Mouse (Mus musculus) stomach, embryonic 15.5 days (tissue): ENCODE data around the gene Foxp1. TPM values are rescaled to one million over a fixed set of nuclear protein-coding genes. Genes with fewer than 3 reads are reported as not detected.
A peak's percentile ranks its signal among the peaks of the same experiment; 100 is the strongest.

ENCODE experiments used
- ATAC-seq: fragments of 200-750 bp; cut with Nextera tagmentation; 2 replicates; pipeline ENCODE4 v1.8.0; 2017; ENCODE audit warnings: low read depth, moderate number of reproducible peaks, moderate TSS enrichment; ENCODE audit not compliant: insufficient read depth, low FRiP score
- H3K27ac ChIP-seq: fragments of 300-500 bp; sonication (generic); 2 replicates; pipeline ENCODE4 v1.5.1; 2015; ENCODE audit warnings: mild to moderate bottlenecking, inconsistent platforms
- H3K27me3 ChIP-seq: fragments of 300-500 bp; sonication (generic); replicated peaks from 2 replicates; pipeline ENCODE4 v1.6.1; 2015; ENCODE audit warnings: inconsistent platforms
- H3K36me3 ChIP-seq: fragments of 300-500 bp; sonication (generic); 2 replicates; pipeline ENCODE4 v1.6.1; 2015; ENCODE audit warnings: inconsistent platforms
- H3K4me1 ChIP-seq: fragments of 300-500 bp; sonication (generic); 2 replicates; pipeline ENCODE4 v1.6.1; 2015; ENCODE audit warnings: inconsistent platforms
- H3K4me2 ChIP-seq: fragments of 300-500 bp; sonication (generic); 2 replicates; pipeline ENCODE4 v1.6.1; 2015; ENCODE audit warnings: mild to moderate bottlenecking, inconsistent platforms
- H3K4me3 ChIP-seq: fragments of 300-500 bp; sonication (generic); replicated peaks from 2 replicates; pipeline ENCODE4 v1.5.1; 2015; ENCODE audit warnings: inconsistent platforms
- H3K9ac ChIP-seq: fragments of 300-500 bp; sonication (generic); 2 replicates; pipeline ENCODE4 v1.6.1; 2015; ENCODE audit warnings: inconsistent platforms
- H3K9me3 ChIP-seq: fragments of 300-500 bp; sonication (generic); 2 replicates; pipeline ENCODE4 v1.6.1; 2016; ENCODE audit warnings: inconsistent platforms
- WGBS: fragments of 180-500 bp; shearing (Covaris S2); methylation state at CpG from one replicate; pipeline ENCODE4 v1.1.7; 2015; 5-methylcytosine and 5-hydroxymethylcytosine counted together
- polyA plus RNA-seq: library from polyadenylated mRNA; unstranded; fragments of >200 nt; fragmentation: Nextera tagmentation; extraction: Ambion mirVana; gene quantifications from 2 replicates; pipeline ENCODE4 v1.2.1, GENCODE M21; 2015

Gene Foxp1
- polyA plus RNA-seq, 1 experiment from 2014 or later: 105 TPM

- no peak overlapping the region for H3K9ac ChIP-seq
- peaks cover 20% of the 10 kb centered on the region for H3K4me1 ChIP-seq
- 60% methylated on average over 6 of the region's 6 CpGs for WGBS
- H3K36me3 ChIP-seq: no peaks in the 10 kb centered on the region
- H3K4me2 ChIP-seq: no peak overlapping the region
- H3K4me3 ChIP-seq: no peak overlapping the region
- no peaks in the 10 kb centered on the region for H3K27me3 ChIP-seq
- H3K9me3 ChIP-seq: no peaks in the 10 kb centered on the region
- H3K27ac ChIP-seq: 0 out of 2 replicates have a peak overlapping the region, but pooled peaks have one; percentile 11
- ATAC-seq: no peak
Observed at GRCm38 (mm10) chr6:99030251-99030650, 492.3 kb downstream of the Foxp1 start.

- no peaks in the 10 kb centered on the region for H3K9me3 ChIP-seq
- no peaks in the 10 kb centered on the region for H3K36me3 ChIP-seq
- H3K9ac ChIP-seq: no peak overlapping the region
- H3K27me3 ChIP-seq: no peaks in the 10 kb centered on the region
- peaks cover 23% of the 10 kb centered on the region for H3K4me1 ChIP-seq
- H3K4me2 ChIP-seq: no peak overlapping the region
- no peak for ATAC-seq
- no peak overlapping the region for H3K4me3 ChIP-seq
- no peak overlapping the region for H3K27ac ChIP-seq
- 44% methylated on average over 5 of the region's 5 CpGs for WGBS
Observed at GRCm38 (mm10) chr6:99029438-99029837, 493.1 kb downstream of the Foxp1 start.

GRCm38 (mm10) chr6:99028989-99029305 lies 493.6 kb downstream of the Foxp1 start:
- Histone ChIP-seq H3K4me2 (peak overlapping the region; percentile 78), H3K4me1 (peaks cover 28% of the 10 kb centered on the region), H3K9me3 (no peaks in the 10 kb centered on the region), H3K9ac (peak overlapping the region; percentile 32; the same call in 1 of the 2 replicates), H3K4me3 (peak overlapping the region; percentile 74), H3K36me3 (no peaks in the 10 kb centered on the region), H3K27me3 (no peaks in the 10 kb centered on the region), H3K27ac (peak overlapping the region; percentile 93)
- no peak for ATAC-seq
- WGBS: 6% methylated on average over 6 of the region's 6 CpGs

- H3K27ac ChIP-seq: peak overlapping the region; percentile 93
- H3K4me2 ChIP-seq: peak overlapping the region; percentile 78
- under 1% methylated on average over 78 of the region's 87 CpGs for WGBS
- H3K36me3 ChIP-seq: no peaks in the 10 kb centered on the region
- H3K27me3 ChIP-seq: no peaks in the 10 kb centered on the region
- peaks cover 30% of the 10 kb centered on the region for H3K4me1 ChIP-seq
- H3K9ac ChIP-seq: peak overlapping the region; percentile 32
- peak overlapping the region; percentile 74 for H3K4me3 ChIP-seq
- peak; percentile 92 for ATAC-seq
- no peaks in the 10 kb centered on the region for H3K9me3 ChIP-seq
Observed at GRCm38 (mm10) chr6:99028161-99028988, 494.1 kb downstream of the Foxp1 start.

- Histone ChIP-seq H3K27me3 (no peaks in the 10 kb centered on the region), H3K4me2 (peak overlapping the region; percentile 78), H3K27ac (peak overlapping the region; percentile 93), H3K36me3 (no peaks in the 10 kb centered on the region), H3K9ac (peak overlapping the region; percentile 32), H3K4me3 (peak overlapping the region; percentile 74), H3K4me1 (peaks cover 25% of the 10 kb centered on the region), H3K9me3 (no peaks in the 10 kb centered on the region)
- 1% methylated on average over 18 of the region's 22 CpGs for WGBS
- no peak; the same call in 1 of the 2 replicates for ATAC-seq
Observed at GRCm38 (mm10) chr6:99027542-99028160, 494.9 kb downstream of the Foxp1 start.

- ATAC-seq: no peak
- Histone ChIP-seq H3K9ac (peak overlapping the region; percentile 32), H3K27ac (peak overlapping the region; percentile 93), H3K4me1 (peaks cover 25% of the 10 kb centered on the region), H3K9me3 (no peaks in the 10 kb centered on the region), H3K4me3 (peak overlapping the region; percentile 74), H3K27me3 (no peaks in the 10 kb centered on the region), H3K36me3 (no peaks in the 10 kb centered on the region), H3K4me2 (peak overlapping the region; percentile 78)
- WGBS: 6% methylated on average over 19 of the region's 19 CpGs
Observed at GRCm38 (mm10) chr6:99026635-99027541, 495.6 kb downstream of the Foxp1 start.

GRCm38 (mm10) chr6:99026040-99026439 lies 496.5 kb downstream of the Foxp1 start:
- Histone ChIP-seq H3K4me1 (peaks cover 25% of the 10 kb centered on the region), H3K27me3 (no peaks in the 10 kb centered on the region), H3K9me3 (no peaks in the 10 kb centered on the region), H3K27ac (no peak overlapping the region), H3K4me3 (peak overlapping the region; percentile 24), H3K36me3 (no peaks in the 10 kb centered on the region), H3K9ac (no peak overlapping the region), H3K4me2 (peak overlapping the region; percentile 45)
- 16% methylated on average over 3 of the region's 3 CpGs for WGBS
- ATAC-seq: no peak

GRCm38 (mm10) chr6:99024588-99024987 lies 497.9 kb downstream of the Foxp1 start:
- no peak for ATAC-seq
- 32% methylated on average over 9 of the region's 9 CpGs for WGBS
- H3K36me3 ChIP-seq: no peaks in the 10 kb centered on the region
- no peaks in the 10 kb centered on the region for H3K9me3 ChIP-seq
- peaks cover 28% of the 10 kb centered on the region for H3K4me1 ChIP-seq
- H3K4me3 ChIP-seq: no peak overlapping the region; the same call in 1 of the 2 replicates
- H3K27ac ChIP-seq: peak overlapping the region; percentile 52; the same call in 1 of the 2 replicates
- H3K4me2 ChIP-seq: peak overlapping the region; percentile 45
- no peak overlapping the region for H3K9ac ChIP-seq
- no peaks in the 10 kb centered on the region for H3K27me3 ChIP-seq

GRCm38 (mm10) chr6:99020570-99021444 lies 501.7 kb downstream of the Foxp1 start:
- H3K4me1 ChIP-seq: peaks cover 30% of the 10 kb centered on the region
- 44% methylated on average over 12 of the region's 12 CpGs for WGBS
- ATAC-seq: no peak
- H3K9ac ChIP-seq: no peak overlapping the region
- H3K9me3 ChIP-seq: no peaks in the 10 kb centered on the region
- H3K4me2 ChIP-seq: no peak overlapping the region
- H3K36me3 ChIP-seq: no peaks in the 10 kb centered on the region
- H3K4me3 ChIP-seq: no peak overlapping the region
- H3K27me3 ChIP-seq: no peaks in the 10 kb centered on the region
- peak overlapping the region; percentile 28; the same call in 1 of the 2 replicates for H3K27ac ChIP-seq

- H3K36me3 ChIP-seq: peaks cover 7% of the 10 kb centered on the region; the same call in 1 of the 2 replicates
- H3K4me3 ChIP-seq: no peak overlapping the region
- no peak overlapping the region for H3K4me2 ChIP-seq
- H3K9ac ChIP-seq: no peak overlapping the region
- no peaks in the 10 kb centered on the region for H3K27me3 ChIP-seq
- no peaks in the 10 kb centered on the region for H3K9me3 ChIP-seq
- no peak for ATAC-seq
- 52% methylated on average over 8 of the region's 8 CpGs for WGBS
- H3K4me1 ChIP-seq: peaks cover 24% of the 10 kb centered on the region
- peak overlapping the region; percentile 40; the same call in 1 of the 2 replicates for H3K27ac ChIP-seq
Observed at GRCm38 (mm10) chr6:99019716-99020115, 502.8 kb downstream of the Foxp1 start.

GRCm38 (mm10) chr6:99019266-99019665 lies 503.3 kb downstream of the Foxp1 start:
- no peak overlapping the region for H3K9ac ChIP-seq
- H3K9me3 ChIP-seq: no peaks in the 10 kb centered on the region
- no peak overlapping the region for H3K4me3 ChIP-seq
- no peak for ATAC-seq
- peak overlapping the region; percentile 40; the same call in 1 of the 2 replicates for H3K27ac ChIP-seq
- WGBS: 39% methylated on average over 9 of the region's 9 CpGs
- peaks cover 12% of the 10 kb centered on the region; the same call in 1 of the 2 replicates for H3K36me3 ChIP-seq
- H3K4me1 ChIP-seq: peaks cover 21% of the 10 kb centered on the region
- H3K27me3 ChIP-seq: no peaks in the 10 kb centered on the region
- H3K4me2 ChIP-seq: no peak overlapping the region
